Mouse (Mus musculus) olfactory bulb, adult 2 months (tissue): ENCODE data around the gene Lztr1. TPM values are rescaled to one million over a fixed set of nuclear protein-coding genes. Genes with fewer than 3 reads are reported as not detected.
"Not testable (repeated sequence)": the region's sequence is repeated elsewhere in the genome, so short reads cannot be mapped to it uniquely, and the experiment has no call there.

ENCODE experiments used
- H3K27ac ChIP-seq: fragments of 200-500 bp; 2 replicates; pipeline ENCODE4 v1.5.1; 2012; ENCODE audit warnings: low read depth, low read length; ENCODE audit not compliant: insufficient read depth
- H3K4me1 ChIP-seq: fragments of 200-500 bp; 2 replicates; pipeline ENCODE4 v1.6.1; 2012; ENCODE audit warnings: low read length; ENCODE audit not compliant: control insufficient read depth, insufficient read depth
- H3K4me3 ChIP-seq: fragments of 200-500 bp; 2 replicates; pipeline ENCODE4 v1.5.1; 2012; ENCODE audit warnings: mild to moderate bottlenecking, low read depth, low read length, moderate library complexity; ENCODE audit not compliant: insufficient read depth
- CTCF ChIP-seq: fragments of 200-500 bp; IDR thresholded peaks from 2 replicates; pipeline ENCODE4 v1.5.1; 2012; ENCODE audit warnings: low read depth, mild to moderate bottlenecking, low read length, moderate library complexity; ENCODE audit not compliant: insufficient read depth
- POLR2A ChIP-seq: fragments of 200-500 bp; IDR thresholded peaks from 2 replicates; pipeline ENCODE4 v1.6.1; 2012; ENCODE audit warnings: mild to moderate bottlenecking, low read depth, low read length, moderate library complexity; ENCODE audit not compliant: insufficient read depth
- WGBS: fragments of 180-500 bp; shearing (Covaris S2); methylation state at CpG from one replicate; pipeline ENCODE4 v1.1.7; 2018; 5-methylcytosine and 5-hydroxymethylcytosine counted together
- polyA plus RNA-seq: library from polyadenylated mRNA; stranded (reverse); fragments of >200 nt; gene quantifications from 2 replicates; pipeline ENCODE4 v1.2.4, GENCODE M21; 2012; ENCODE audit warnings: low replicate concordance; ENCODE audit not compliant: missing spikeins, insufficient read depth, insufficient read length

Lztr1 gene
- polyA plus RNA-seq, 1 experiment: not detected

DNA sequence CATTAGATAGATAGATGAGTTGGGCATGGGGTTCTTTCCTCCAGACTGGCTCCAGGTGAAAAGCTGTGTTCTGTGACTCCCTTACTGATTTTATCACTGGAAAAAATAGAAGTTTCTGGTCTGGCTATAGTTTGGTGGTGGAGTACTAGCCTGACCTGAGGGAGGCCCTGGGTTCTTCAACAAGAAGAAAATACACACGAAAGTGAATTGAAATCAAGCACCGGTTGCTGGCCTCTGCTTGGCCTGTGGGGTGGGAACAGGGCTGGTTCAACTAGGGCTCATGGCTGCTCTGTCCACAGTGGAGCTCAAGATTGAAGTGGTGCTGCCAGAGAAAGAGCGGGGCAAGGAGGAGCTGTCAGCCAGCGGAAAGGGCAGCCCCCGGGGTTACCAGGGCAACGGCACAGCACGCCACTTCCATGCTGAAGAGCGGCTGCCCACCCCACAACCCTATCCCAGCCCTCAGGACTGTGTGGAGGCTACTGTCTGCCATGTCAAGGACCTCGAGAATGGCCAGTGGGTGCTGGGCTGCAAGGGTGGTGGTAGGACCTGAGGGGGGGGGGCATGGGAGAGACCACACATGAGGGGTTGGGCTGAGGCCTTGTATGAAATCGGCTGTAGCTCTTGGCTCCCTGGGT is 9.1 kb upstream of the Lztr1 start:
- peaks cover 29% of the 10 kb centered on the region for H3K4me1 ChIP-seq
- TF ChIP-seq CTCF (no peak), POLR2A (no peak)
- H3K27ac ChIP-seq: no peak overlapping the region
- no peak overlapping the region for H3K4me3 ChIP-seq
- 29% methylated on average over 10 of the region's 10 CpGs for WGBS

- H3K27ac ChIP-seq: no peak overlapping the region
- TF ChIP-seq POLR2A (no peak), CTCF (no peak)
- H3K4me3 ChIP-seq: no peak overlapping the region
- peaks cover 18% of the 10 kb centered on the region for H3K4me1 ChIP-seq
- 64% methylated on average over 4 of the region's 4 CpGs for WGBS
Measured at GRCm38 (mm10) chr16:17502681-17503080, 5.8 kb upstream of the Lztr1 start.

DNA sequence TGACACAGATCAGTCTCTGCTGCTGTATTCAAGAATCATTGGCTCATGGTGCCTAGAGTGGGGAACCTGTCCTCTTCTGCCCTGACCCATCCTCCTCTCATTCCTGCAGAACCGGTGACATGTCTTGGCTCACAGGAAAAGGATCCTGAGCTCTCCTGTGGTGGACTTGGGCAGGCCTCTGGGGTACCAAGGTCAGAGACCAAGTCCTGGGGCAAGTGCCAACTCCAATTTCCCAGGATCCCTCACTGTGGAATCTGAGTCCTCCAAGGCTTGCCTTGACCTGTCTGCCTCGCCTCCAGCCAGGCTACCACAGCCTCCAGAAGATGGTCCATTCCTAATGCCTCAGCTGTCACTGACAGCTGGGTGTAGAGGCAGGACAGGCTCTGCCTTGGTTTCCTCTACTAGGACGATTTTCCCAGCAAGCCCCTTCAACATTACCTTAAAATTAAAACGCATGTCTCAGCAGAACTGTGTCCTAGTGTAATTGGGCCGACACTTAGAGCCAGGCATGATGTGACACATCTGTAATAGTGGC is 1.4 kb upstream of the Lztr1 start:
- 81% methylated on average over 5 of the region's 5 CpGs for WGBS
- Histone ChIP-seq H3K4me3 (no peak overlapping the region), H3K4me1 (peaks cover 14% of the 10 kb centered on the region), H3K27ac (no peak overlapping the region)
- no peak for TF ChIP-seq CTCF
- no peak for TF ChIP-seq POLR2A

DNA sequence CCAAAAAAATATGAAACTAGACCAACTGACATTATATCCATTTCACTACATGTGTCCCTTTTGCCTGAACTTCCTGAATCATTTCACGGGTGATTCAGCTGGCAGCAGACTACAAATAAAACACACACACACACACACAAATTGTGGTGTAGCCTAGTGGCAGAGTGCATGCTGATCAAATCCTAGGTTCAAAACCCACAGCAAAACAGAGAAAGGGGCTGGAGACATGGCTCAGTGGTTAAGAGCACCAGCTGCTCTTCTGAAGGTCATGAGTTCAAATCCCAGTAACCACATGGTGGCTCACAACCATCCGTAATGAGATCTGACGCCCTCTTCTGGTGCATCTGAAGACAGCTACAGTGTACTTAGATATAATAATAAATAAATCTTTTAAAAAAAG is 457 bp upstream of the Lztr1 start:
- Histone ChIP-seq H3K4me3 (peak overlapping the region; percentile 83), H3K27ac (peak overlapping the region; percentile 84; the same call in 1 of the 2 replicates)
- 12% methylated on average over 3 of the region's 3 CpGs for WGBS
- not testable (repeated sequence) for H3K4me1 ChIP-seq

DNA sequence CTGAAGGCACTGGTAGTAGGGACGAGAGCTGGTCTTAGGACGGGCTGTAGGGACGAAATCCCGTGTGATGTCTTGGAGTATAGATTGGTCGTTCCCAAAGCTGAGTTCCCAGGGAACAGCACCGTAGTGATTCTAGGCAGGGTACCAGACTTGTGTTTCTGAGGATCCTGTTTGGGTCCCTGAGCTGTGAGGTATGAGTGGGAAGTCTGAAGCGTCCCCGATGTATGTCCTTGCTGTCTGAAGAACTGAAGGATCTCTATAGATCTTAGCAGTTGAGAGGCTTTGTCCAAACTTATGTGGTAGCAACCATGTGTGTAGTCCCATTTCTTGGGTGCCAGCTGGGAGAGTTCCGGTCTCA is 731 bp downstream of the Lztr1 start:
- WGBS: 2% methylated on average over 9 of the region's 9 CpGs
- Histone ChIP-seq H3K27ac (peak overlapping the region; percentile 84; the same call in 1 of the 2 replicates), H3K4me3 (peak overlapping the region; percentile 83), H3K4me1 (peaks cover 8% of the 10 kb centered on the region)
- TF ChIP-seq POLR2A (no peak), CTCF (no peak)

DNA sequence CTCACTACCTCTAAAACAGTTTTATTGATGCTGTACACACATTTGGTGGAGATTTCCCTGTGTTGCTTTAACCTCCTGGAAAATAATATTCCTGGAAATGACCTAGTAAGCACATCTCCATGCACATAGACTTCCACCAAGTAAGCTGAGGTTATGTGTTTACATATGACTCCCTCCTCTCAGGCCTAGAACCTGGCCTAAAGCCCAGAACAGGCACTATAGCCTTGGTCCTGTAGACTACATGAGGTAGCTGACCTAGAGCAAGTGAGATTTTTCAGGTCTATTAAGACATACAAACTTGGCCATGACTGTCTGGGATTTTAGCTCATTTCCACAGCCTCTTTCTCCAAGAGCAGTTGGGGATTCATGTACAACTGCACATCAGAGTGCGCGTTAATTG is 1.7 kb downstream of the Lztr1 start:
- 98% methylated on average over 2 of the region's 2 CpGs for WGBS
- H3K27ac ChIP-seq: no peak overlapping the region
- peaks cover 8% of the 10 kb centered on the region for H3K4me1 ChIP-seq
- no peak overlapping the region for H3K4me3 ChIP-seq
- no peak for TF ChIP-seq CTCF

DNA sequence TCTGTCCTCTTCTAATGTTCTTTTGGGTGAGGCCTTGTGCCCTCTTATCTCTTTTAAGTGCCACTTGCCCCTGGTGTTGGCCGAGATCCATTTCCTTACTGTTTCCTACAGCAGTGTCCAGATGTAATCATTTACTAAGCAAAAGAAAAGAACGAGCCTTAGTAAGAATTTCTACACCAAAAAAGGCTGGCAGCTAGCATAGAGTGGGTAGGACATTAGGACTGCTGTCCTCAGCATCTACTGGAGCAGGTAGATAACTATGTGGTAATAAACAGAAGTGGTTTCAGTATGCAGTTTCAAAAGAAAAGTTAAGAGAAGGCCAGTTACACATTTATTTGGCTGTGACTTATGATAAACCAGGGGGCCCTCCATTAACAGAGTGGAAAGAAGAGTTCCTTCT is 2.2 kb downstream of the Lztr1 start:
- peaks cover 8% of the 10 kb centered on the region for H3K4me1 ChIP-seq
- TF ChIP-seq POLR2A (no peak), CTCF (no peak)
- H3K4me3 ChIP-seq: no peak overlapping the region
- WGBS: 80% methylated on average over 2 of the region's 2 CpGs
- H3K27ac ChIP-seq: no peak overlapping the region

DNA sequence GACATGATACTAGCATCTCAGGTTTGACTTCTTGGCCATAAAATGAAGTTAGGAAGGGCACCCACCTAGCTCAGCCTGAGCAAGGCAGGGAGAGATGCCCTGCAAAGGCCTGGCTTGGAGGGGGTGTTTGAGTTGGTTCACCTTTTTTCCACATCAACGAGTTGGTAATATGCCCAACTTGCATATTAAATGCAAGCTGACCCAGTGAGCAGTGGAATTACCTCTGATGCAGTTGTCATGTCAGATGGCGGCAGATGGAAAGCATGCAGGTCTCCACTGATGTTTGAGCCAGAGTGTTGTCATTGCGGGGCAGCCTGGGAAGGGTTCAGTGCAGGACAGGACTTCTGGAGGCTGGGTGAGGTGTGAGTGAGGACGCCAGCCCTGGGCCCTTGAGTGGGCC is 2.9 kb downstream of the Lztr1 start:
- WGBS: 95% methylated on average over 4 of the region's 4 CpGs
- TF ChIP-seq CTCF: no peak
- TF ChIP-seq POLR2A: no peak
- Histone ChIP-seq H3K4me3 (no peak overlapping the region), H3K27ac (no peak overlapping the region), H3K4me1 (peaks cover 8% of the 10 kb centered on the region)

GRCm38 (mm10) chr16:17518910-17519309 is 10.4 kb downstream of the Lztr1 start:
- Histone ChIP-seq H3K4me1 (no peaks in the 10 kb centered on the region), H3K27ac (no peak overlapping the region), H3K4me3 (no peak overlapping the region)
- WGBS: 82% methylated on average over 2 of the region's 2 CpGs
- TF ChIP-seq CTCF: no peak
- TF ChIP-seq POLR2A: no peak

GRCm38 (mm10) chr16:17524156-17524555 is 15.7 kb downstream of the Lztr1 start:
- TF ChIP-seq POLR2A (no peak), CTCF (no peak)
- 89% methylated on average over 11 of the region's 11 CpGs for WGBS
- 0 out of 2 replicates have a peak, but pooled peaks cover 3% of the 10 kb centered on the region for H3K4me1 ChIP-seq
- H3K4me3 ChIP-seq: no peak overlapping the region
- no peak overlapping the region for H3K27ac ChIP-seq
